Mouse (Mus musculus) testis, adult 2 months (tissue): Measurements from ENCODE around the gene Rnf135. TPM values are rescaled to one million over a fixed set of nuclear protein-coding genes. Genes with fewer than 3 reads are reported as not detected.
"Not testable (repeated sequence)": the region's sequence is repeated elsewhere in the genome, so short reads cannot be mapped to it uniquely, and the experiment has no call there.

ENCODE experiments used
- H3K27ac ChIP-seq: fragments of 200-500 bp; 2 replicates; pipeline ENCODE4 v1.5.1; 2012; ENCODE audit warnings: low read depth, low read length; ENCODE audit not compliant: control insufficient read depth, insufficient read depth
- H3K27me3 ChIP-seq: fragments of 200-500 bp; 2 replicates; pipeline ENCODE4 v1.6.1; 2012; ENCODE audit warnings: mild to moderate bottlenecking, low read length, moderate library complexity; ENCODE audit not compliant: control insufficient read depth, insufficient read depth
- H3K36me3 ChIP-seq: fragments of 200-500 bp; 2 replicates; pipeline ENCODE4 v1.6.1; 2012; ENCODE audit warnings: mild to moderate bottlenecking, low read length; ENCODE audit not compliant: control insufficient read depth, insufficient read depth
- H3K4me1 ChIP-seq: fragments of 200-500 bp; 2 replicates; pipeline ENCODE4 v1.6.1; 2012; ENCODE audit warnings: low read length; ENCODE audit not compliant: control insufficient read depth, insufficient read depth
- H3K4me3 ChIP-seq: fragments of 200-500 bp; 2 replicates; pipeline ENCODE4 v1.5.1; 2012; ENCODE audit warnings: low read depth, mild to moderate bottlenecking, low read length, moderate library complexity, mixed read lengths; ENCODE audit not compliant: control insufficient read depth
- CTCF ChIP-seq: fragments of 200-500 bp; IDR thresholded peaks from 2 replicates; pipeline ENCODE4 v1.5.1; 2012; ENCODE audit warnings: low read depth, mild to moderate bottlenecking, inconsistent platforms, low read length, moderate library complexity; ENCODE audit not compliant: control insufficient read depth, insufficient read depth, insufficient replicate concordance
- POLR2A ChIP-seq: fragments of 200-500 bp; IDR thresholded peaks from 2 replicates; pipeline ENCODE4 v1.6.1; 2012; ENCODE audit warnings: low read depth, mild to moderate bottlenecking, inconsistent platforms, low read length, moderate library complexity; ENCODE audit not compliant: control insufficient read depth
- polyA plus RNA-seq: library from polyadenylated mRNA; depleted of rRNA; stranded (reverse); fragments of >200 nt; gene quantifications from 2 replicates; pipeline ENCODE4 v1.2.3, GENCODE M21; 2012

Gene Rnf135
- polyA plus RNA-seq, 1 experiment = 3.9 TPM

GRCm38 (mm10) chr11:80204941-80205340, 21.3 kb downstream of the Rnf135 start:
- Histone ChIP-seq H3K4me3 (no peak overlapping the region), H3K4me1 (no peaks in the 10 kb centered on the region), H3K36me3 (no peaks in the 10 kb centered on the region), H3K27ac (no peak overlapping the region), H3K27me3 (no peaks in the 10 kb centered on the region)
- TF ChIP-seq POLR2A (no peak), CTCF (no peak)

- no peak overlapping the region for H3K27ac ChIP-seq
- H3K4me1 ChIP-seq = peaks cover 2% of the 10 kb centered on the region
- H3K4me3 ChIP-seq = peak overlapping the region; percentile 98
- no peaks in the 10 kb centered on the region for H3K27me3 ChIP-seq
- no peaks in the 10 kb centered on the region for H3K36me3 ChIP-seq
- TF ChIP-seq POLR2A (no peak), CTCF (no peak)
These were observed 24.8 kb downstream of the Rnf135 start for GRCm38 (mm10) chr11:80208465-80208859.

GRCm38 (mm10) chr11:80208860-80209800, 25.5 kb downstream of the Rnf135 start, which contains the start of gene Rhot1:
TSS of gene Rhot1 (plus strand) at chr11:80209019.
- Histone ChIP-seq H3K4me1 (peaks cover 2% of the 10 kb centered on the region), H3K27me3 (no peaks in the 10 kb centered on the region), H3K4me3 (peak within 1 kb of the TSS; percentile 98), H3K36me3 (no peaks in the 10 kb centered on the region), H3K27ac (peak within 1 kb of the TSS; percentile 91)
- TF ChIP-seq POLR2A = peak; percentile 74
- TF ChIP-seq CTCF = peak; percentile 94

- peaks cover 2% of the 10 kb centered on the region for H3K4me1 ChIP-seq
- no peak overlapping the region for H3K27ac ChIP-seq
- no peak for TF ChIP-seq POLR2A
- TF ChIP-seq CTCF = no peak
- no peak overlapping the region for H3K4me3 ChIP-seq
- H3K27me3 ChIP-seq = no peaks in the 10 kb centered on the region
- H3K36me3 ChIP-seq = no peaks in the 10 kb centered on the region
These were observed 26.7 kb downstream of the Rnf135 start for GRCm38 (mm10) chr11:80210321-80210720.

- TF ChIP-seq POLR2A = no peak
- no peak for TF ChIP-seq CTCF
- Histone ChIP-seq H3K27me3 (no peaks in the 10 kb centered on the region), H3K4me3 (no peak overlapping the region), H3K36me3 (no peaks in the 10 kb centered on the region), H3K4me1 (peaks cover 2% of the 10 kb centered on the region), H3K27ac (no peak overlapping the region)
These were observed 28.6 kb downstream of the Rnf135 start for GRCm38 (mm10) chr11:80212282-80212681.

GRCm38 (mm10) chr11:80215291-80215690, 31.6 kb downstream of the Rnf135 start:
- TF ChIP-seq POLR2A = no peak
- no peak for TF ChIP-seq CTCF
- H3K27me3 ChIP-seq = no peaks in the 10 kb centered on the region
- no peak overlapping the region for H3K4me3 ChIP-seq
- peaks cover 1% of the 10 kb centered on the region for H3K4me1 ChIP-seq
- no peak overlapping the region for H3K27ac ChIP-seq
- H3K36me3 ChIP-seq = no peaks in the 10 kb centered on the region

- H3K4me1 ChIP-seq = no peaks in the 10 kb centered on the region
- TF ChIP-seq CTCF (no peak), POLR2A (no peak)
- H3K27me3 ChIP-seq = no peaks in the 10 kb centered on the region
- no peaks in the 10 kb centered on the region for H3K36me3 ChIP-seq
- H3K4me3 ChIP-seq = no peak overlapping the region
- H3K27ac ChIP-seq = no peak overlapping the region
These were observed 35.1 kb downstream of the Rnf135 start for GRCm38 (mm10) chr11:80218657-80219293.

GRCm38 (mm10) chr11:80230066-80230465, 46.4 kb downstream of the Rnf135 start:
- H3K4me3 ChIP-seq, H3K4me1 ChIP-seq, H3K27ac ChIP-seq, H3K27me3 ChIP-seq, H3K36me3 ChIP-seq: not testable (repeated sequence)
